Mouse (Mus musculus) adrenal gland, adult 2 months (tissue): ENCODE measurements at regions not wholly inside any gene's neighbourhood (a gene's known extent, or its start where the extent isn't known, plus 50 kb on each side); places are given as distances from the start of the nearest gene placed in this dataset.
"Not testable (repeated sequence)": the region's sequence is repeated elsewhere in the genome, so short reads cannot be mapped to it uniquely, and the experiment has no call there.

Source experiments
- DNase-seq: peaks from one replicate; pipeline ENCODE4 v3.0.0; 2021

- no peak for DNase-seq
Observed at GRCm38 (mm10) chr4:93567487-93568259, 232.4 kb upstream of the Tusc1 start.

DNA sequence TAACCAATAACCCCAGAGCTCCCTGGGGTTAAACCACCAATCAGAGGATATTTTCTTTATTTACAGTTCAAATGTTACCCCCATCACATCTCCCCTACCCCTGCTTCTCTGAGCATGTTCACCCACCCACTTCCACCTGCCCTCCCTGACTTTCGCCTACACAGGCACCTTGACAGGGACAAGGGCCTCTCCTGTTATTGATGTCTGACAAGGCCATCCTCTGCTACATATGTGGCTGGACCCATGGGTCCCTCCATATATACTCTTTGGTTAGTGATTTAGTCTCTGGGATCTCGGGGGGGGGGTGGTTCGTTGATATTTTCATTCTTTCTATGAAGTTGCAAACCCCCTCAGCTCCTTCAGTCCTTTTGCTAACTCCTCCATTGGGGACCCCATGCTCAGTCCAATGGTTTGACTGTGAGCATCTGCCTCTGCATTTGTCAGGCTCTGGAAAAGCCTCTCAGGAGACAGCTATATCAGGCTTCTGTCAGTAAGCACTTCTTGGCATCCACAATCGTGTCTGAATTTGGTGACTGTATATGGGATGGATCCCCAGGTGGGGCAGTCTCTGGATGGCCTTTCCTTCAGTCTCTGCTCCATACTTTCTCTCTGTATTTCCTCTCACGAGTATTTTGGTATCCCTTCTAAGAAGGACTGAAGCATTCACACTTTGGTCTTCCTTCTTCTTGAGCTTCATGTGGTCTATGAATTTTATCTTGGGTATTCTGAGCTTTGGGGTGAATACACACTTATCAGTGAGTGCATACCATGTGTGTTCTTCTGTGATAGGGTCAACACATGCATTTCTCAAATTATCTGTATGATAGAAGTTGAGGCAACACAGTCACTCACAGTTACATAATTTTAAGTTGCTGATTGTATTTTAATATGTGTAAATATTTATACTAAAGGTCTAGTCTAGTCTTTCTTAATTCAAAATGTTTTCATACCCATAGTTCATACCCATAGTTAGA is 220.8 kb upstream of the Tusc1 start:
- DNase-seq: no peak

DNA sequence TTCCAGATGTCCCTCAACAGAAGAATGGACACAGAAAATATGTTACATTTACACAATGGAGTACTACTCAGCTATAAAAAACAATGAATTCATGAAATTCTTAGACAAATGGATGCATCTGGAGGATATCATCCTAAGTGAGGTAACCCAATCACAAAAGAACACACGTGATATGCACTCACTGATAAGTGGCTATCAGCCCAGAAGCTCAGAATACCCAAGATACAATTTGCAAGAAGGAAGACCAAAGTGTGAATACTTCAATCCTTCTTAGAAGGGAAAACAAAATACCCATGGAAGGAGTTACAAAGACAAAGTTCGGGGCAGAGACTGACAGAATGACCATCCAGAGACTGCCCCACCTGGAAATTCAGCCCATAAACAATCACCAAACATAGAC is 219.9 kb upstream of the Tusc1 start:
- not testable (repeated sequence) for DNase-seq

DNA sequence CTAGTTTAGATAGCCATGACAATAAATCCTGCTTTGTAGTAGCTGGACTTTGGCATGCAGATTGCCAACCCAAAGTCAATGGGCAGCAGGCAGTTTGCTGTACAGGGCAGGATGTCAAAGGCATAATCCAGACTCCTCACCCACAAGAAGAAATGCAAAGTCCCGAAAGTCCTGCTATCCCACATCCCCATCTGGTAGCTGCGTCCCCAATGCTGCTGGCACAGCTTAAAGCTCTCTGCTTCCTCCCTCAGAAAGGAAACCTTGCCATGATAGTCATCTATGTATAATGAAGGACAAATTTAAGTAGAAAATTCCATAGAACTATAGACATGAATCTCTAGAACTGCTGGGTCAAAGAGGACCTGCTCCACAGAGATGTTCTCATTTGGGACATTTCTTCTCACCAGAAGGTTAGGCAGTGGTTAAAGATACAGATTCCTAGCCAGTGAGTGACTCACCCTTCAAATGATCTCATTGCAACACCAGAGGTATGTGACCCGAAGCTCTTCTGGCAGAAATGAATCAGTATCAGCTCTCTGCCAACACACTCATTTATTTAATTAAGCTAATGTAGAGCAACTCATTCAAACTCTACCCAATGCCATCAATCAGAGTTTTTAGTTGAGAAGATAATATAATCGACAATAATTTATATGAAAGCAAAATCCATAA is 217.3 kb upstream of the Tusc1 start:
- DNase-seq: peak; percentile 63

DNA sequence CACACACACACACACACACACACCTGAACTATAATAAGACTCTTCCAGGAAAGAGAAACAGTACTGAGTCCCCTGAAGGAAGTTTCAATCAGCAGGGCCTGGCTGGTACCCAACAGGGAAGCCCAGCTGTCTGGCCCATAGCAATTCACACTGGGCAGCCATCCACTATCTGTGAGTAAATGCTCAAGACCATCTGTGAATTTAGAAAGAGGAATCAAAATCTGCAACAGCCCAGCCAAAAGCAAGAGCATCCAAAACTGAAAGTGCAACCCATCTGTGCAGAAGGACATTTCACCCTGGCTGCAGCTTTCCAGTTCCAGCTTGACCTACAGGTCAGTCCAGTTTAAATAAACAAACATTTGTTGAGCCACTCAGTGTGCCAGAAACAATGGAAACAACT is 215.8 kb upstream of the Tusc1 start:
- peak; percentile 36 for DNase-seq

DNA sequence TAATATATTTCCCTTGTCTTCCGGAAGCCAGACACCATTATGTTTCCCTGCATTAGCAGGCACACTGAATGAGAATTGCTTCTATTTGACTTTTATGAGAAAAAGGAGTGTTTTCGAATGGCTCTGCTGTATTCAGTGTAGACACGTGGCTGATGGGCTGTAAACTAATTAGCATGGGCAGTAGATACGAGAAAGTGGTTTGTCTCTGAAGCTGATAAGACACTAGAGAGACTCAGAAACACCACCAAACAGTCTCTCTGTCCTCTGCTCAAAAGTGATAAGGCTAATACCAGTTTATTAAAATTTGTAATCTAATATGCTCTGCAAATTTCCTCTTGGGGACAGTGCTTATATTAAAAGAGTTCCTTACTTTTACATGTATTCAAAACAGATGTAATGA is 205.3 kb upstream of the Tusc1 start:
- no peak for DNase-seq

DNA sequence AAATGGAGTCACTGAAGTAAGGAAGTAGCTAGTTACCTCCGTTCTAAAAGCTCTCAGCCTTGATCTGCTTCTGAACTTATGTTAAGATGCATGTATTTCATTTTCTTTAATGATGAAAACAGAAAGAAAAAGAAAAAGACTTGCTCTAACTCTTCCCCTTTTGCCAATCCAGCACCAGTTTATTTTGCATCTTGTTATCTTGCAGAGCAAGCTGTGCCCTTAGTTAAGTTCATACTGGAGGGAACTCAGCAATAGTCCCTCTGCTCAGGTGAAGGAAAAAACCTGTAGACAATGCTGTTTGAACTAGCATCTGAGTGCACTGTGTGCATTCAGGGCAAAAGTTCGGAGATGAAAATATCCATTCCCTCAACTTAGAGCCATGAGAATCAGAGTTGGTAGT is 192.1 kb upstream of the Tusc1 start:
- DNase-seq: no peak

DNA sequence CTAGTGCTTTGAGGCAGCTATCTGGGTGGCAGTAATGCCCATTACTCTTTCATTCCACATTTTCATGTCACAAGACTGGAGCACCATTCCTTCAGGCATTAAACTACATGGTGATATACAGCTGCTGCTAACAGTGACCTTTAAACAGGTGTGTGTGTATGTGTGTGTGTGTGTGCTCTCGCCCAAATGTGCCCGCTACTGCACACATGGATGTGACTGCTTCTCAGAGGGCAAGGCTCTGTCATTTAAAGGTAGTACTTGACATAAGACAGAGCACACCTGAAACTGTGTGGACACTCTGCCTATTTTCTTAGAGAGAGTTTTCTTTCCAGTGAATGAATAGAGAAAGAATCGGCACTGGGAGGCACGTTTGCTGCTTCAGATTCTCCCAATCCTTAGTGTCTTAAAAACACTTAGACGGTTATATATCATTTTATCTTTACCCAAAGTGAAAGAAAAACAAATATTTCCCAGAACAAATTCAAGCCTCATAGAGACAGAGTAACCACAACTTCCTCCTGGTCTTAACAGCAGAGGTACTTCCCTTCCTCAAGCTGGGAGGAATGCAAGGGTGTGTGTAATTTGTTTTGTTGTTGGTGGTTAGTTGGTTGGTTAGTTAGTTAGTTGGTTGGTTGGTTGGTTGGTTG is 185.3 kb upstream of the Tusc1 start:
- no peak for DNase-seq

GRCm38 (mm10) chr4:93518925-93519324 is 183.6 kb upstream of the Tusc1 start:
- DNase-seq: no peak

DNA sequence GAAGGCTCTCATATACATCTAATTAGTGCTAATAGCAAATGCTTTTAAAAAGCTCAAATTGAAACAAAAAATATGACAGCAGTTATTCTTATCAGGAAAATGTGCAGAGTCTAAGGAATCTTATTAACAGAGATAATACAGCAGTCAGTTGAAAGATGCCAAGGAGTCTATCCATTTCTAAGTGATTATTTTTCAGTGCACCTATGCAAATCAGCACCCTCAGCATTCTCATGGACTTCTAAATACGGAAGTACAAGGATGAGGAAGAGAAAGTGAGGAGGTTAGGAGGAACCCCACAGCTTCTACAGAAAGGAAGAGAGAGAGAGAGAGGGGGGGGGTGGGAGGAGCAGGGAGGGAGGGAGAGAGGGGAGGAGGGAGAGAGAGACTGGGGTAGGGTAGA is 175.5 kb upstream of the Tusc1 start:
- DNase-seq: no peak

- DNase-seq: no peak
Observed at GRCm38 (mm10) chr4:93496871-93497270, 161.6 kb upstream of the Tusc1 start.

DNA sequence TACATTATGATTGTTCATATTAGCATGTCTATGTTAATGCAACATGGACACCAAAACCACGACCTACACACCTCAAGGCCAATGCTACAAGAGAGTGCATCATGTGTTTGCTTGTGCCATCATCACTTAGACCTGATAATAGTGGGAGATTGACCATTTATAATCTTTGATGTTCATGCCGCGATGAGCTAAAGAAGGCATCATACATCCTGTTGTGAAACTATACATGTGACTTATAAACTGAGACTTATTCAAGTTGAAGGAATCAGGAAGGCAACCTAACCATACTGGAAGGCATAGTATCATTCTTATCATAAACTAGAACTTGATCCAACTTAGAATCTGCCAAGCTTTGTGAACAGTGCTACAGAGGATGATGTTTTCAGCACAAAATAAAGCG is 159.0 kb upstream of the Tusc1 start:
- DNase-seq: no peak

- DNase-seq: no peak
Observed at GRCm38 (mm10) chr4:93493905-93494304, 158.6 kb upstream of the Tusc1 start.

DNA sequence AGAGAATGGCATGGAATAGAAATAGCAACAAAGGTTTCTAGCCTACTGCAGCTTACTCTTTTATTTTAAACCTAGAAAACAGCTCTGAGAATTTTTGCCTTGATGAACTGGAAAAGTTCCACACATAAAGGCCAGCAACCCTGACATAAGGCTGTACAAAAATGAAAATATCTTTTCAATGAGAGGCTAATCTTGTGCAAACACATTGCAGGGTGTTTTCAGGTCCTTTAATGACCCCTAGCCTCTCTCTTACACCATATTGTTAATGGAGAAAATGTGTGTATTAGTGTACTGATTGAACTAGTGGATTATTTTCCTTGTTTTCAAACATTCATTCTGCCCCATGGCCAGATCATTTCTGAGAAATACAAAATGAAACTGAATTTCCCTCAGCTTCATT is 158.0 kb upstream of the Tusc1 start:
- DNase-seq: no peak

GRCm38 (mm10) chr4:93488570-93488969 is 153.3 kb upstream of the Tusc1 start:
- no peak for DNase-seq

DNA sequence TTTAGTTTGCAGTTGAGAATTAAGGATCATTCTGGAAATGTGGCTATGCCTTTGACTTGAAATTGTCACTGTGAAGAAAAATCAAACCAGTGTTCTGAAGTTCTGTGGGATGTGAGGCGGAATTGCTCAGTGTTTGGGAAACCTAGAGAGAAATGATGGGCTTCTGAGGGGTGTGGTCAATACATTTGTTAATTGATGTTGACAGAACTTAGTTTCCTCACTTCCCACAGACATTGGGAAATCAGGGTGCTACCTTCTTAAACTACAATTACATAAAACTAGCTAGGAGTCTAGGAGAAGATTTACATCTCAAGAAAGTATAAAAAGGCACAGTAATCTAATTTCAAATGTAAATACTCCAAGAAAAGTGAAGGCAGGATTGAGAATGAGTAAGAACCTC is 151.1 kb upstream of the Tusc1 start:
- DNase-seq: no peak

DNA sequence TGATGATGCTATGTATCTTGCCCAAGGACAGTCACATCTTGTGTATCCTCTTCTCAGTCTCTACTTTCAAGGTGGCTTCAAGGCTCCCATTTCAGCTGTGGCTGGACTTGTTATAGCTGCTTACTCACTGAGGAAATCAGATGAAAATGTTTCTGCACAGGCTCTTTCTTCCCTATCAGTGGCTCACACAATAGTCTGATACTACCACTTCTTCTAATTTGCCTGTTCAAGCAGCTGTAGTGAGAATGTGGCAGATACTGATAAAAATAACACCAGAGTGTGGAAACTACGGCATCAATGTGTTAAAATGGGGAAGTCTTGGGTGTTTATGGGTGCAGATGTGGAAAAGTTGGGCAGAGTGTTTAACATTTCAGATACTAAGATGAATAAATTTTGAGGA is 145.9 kb upstream of the Tusc1 start:
- DNase-seq: no peak

DNA sequence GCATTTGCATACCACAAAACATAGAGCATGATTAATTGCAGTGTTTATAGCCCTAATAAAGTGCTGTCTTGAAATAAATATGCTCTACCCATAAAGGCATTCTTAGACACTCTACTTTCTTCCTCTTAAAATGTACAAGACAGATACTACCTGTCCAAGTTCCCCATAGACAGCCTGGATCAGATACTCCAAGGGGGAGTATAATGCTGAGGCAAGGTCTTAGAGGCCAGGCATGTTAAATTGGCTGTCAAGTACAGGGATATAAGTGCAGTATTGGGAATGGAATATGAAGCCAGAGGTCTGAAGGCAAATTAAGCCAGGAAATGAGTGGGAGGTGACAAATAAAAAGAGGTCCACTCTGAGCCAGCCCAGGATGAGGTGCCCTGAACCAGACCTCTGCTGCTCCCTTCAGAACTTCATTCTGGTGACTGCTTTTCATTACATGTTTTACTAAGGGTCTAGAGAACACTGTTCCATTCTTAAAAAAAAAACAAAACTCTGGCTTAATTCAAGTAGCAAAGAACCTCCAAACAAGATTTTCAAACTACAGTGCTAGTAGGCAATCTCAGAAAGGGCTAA is 142.0 kb upstream of the Tusc1 start:
- DNase-seq: no peak

- no peak for DNase-seq
Observed at GRCm38 (mm10) chr4:93467998-93468397, 132.7 kb upstream of the Tusc1 start.

DNA sequence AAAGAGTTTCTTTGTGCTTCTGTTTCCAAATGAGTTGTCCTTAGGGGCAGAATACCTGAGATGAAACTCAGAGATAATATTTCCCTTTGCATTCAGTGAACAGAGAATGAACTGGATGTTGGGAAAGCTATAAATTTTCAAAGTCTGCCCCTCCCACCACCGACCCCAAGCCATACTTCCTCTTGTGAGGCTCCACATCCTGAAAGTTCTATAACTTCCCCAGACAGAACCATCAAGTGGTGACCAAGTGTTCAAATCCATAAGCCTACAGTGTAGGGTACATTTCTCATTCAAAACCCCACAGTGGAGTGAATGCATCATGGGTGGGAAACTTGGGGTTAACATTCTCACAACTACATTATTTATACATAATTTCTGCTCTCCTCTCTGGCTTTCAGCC is 132.1 kb upstream of the Tusc1 start:
- DNase-seq: no peak

GRCm38 (mm10) chr4:93451357-93451756 is 116.0 kb upstream of the Tusc1 start:
- DNase-seq: no peak

GRCm38 (mm10) chr4:93450831-93451230 is 115.5 kb upstream of the Tusc1 start:
- no peak for DNase-seq
